Mouse (Mus musculus) lung, adult 2 months (tissue): Measurements from ENCODE around the gene Lim2. TPM values are rescaled to one million over a fixed set of nuclear protein-coding genes. Genes with fewer than 3 reads are reported as not detected.

ENCODE experiments used
- DNase-seq: peaks from one replicate; pipeline ENCODE4 v3.0.0; 2022
- H3K4me1 ChIP-seq: fragments of 200-500 bp; 2 replicates; pipeline ENCODE4 v1.6.1; 2011; ENCODE audit warnings: low read length; ENCODE audit not compliant: control insufficient read depth, insufficient read depth
- H3K4me3 ChIP-seq: fragments of 200-500 bp; replicated peaks from 2 replicates; pipeline ENCODE3; 2011; ENCODE audit warnings: low read depth, mild to moderate bottlenecking, control low read depth, low read length; ENCODE audit errors: extremely low read depth
- CTCF ChIP-seq: fragments of 200-500 bp; IDR thresholded peaks from 2 replicates; pipeline ENCODE4 v1.5.1; 2011; ENCODE audit warnings: mild to moderate bottlenecking, low read length, control low read depth; ENCODE audit not compliant: insufficient read depth
- POLR2A ChIP-seq: fragments of 200-500 bp; IDR thresholded peaks from 2 replicates; pipeline ENCODE4 v1.6.1; 2011; ENCODE audit warnings: low read depth, mild to moderate bottlenecking, control low read depth, low read length, borderline replicate concordance; ENCODE audit errors: extremely low read depth
- WGBS: fragments of 180-500 bp; shearing (Covaris S2); methylation state at CpG from one replicate; pipeline ENCODE4 v1.1.7; 2018; 5-methylcytosine and 5-hydroxymethylcytosine counted together
- polyA plus RNA-seq: library from polyadenylated mRNA; depleted of rRNA; stranded (reverse); fragments of >200 nt; gene quantifications from 2 replicates; pipeline ENCODE4 v1.2.3, GENCODE M21; 2012; rRNA removed

Lim2 gene
- polyA plus RNA-seq, 1 experiment, result not detected

DNA sequence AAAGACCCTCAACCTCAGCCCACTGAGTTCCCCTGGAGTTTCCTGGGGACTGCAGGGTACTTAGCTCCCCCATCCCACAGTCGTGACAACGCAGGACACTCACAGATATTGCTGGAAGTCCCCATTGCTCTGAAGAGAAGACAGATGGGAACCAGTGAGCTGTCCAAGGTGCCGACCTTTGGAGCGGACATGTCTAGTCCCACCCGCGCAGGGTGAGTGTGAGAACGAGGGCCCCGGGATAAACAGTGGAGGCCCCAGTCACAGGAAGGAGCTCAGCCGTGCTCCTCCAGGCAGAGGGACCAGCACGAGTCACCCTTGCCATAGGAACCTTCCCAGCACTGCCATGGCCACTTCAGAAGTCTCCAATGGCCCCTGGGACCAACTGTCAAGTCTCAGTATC is 55.8 kb downstream of the Lim2 start:
- no peaks in the 10 kb centered on the region for H3K4me1 ChIP-seq
- no peak for DNase-seq
- no peak for TF ChIP-seq POLR2A
- no peak for TF ChIP-seq CTCF
- no peak overlapping the region for H3K4me3 ChIP-seq
- WGBS, result 7% methylated on average over 10 of the region's 10 CpGs

Other genes starting within 250 kb of the Lim2 start
- gene Zfp715, start 114.4 kb upstream of the Lim2 start, polyA plus RNA-seq, result 4.9 and 6.9 TPM in 2 replicates
- gene Siglecf, start 76.3 kb upstream of the Lim2 start, polyA plus RNA-seq, result 14.7 and 19.2 TPM in 2 replicates
- gene Siglecg, start 19.5 kb upstream of the Lim2 start, polyA plus RNA-seq, result 17.5 and 18.9 TPM in 2 replicates
- gene Nkg7, start 9.4 kb downstream of the Lim2 start, polyA plus RNA-seq, result 17.3 and 19.7 TPM in 2 replicates
- gene Cldnd2, start 13.1 kb downstream of the Lim2 start, polyA plus RNA-seq, result not detected in 2 replicates
- 71.4 and 105 TPM in 2 replicates for gene Etfb, start 16.4 kb downstream of the Lim2 start, polyA plus RNA-seq
- gene Gm45233, start 16.5 kb downstream of the Lim2 start, polyA plus RNA-seq, result 1.2 and 1.5 TPM in 2 replicates
- 6.6 and 14.2 TPM in 2 replicates for gene Vsig10l, start 35.5 kb downstream of the Lim2 start, polyA plus RNA-seq
- gene Iglon5, start 62.4 kb downstream of the Lim2 start, polyA plus RNA-seq, result 0.85 and 1.0 TPM in 2 replicates
- gene 4931406B18Rik, start 78.3 kb downstream of the Lim2 start, polyA plus RNA-seq, result not detected in 2 replicates
- 11.6 and 15.3 TPM in 2 replicates for gene Cd33, start 116.8 kb downstream of the Lim2 start, polyA plus RNA-seq
- 1.6 and 1.8 TPM in 2 replicates for gene Zfp658, start 134.6 kb downstream of the Lim2 start, polyA plus RNA-seq
- 2.0 and 2.5 TPM in 2 replicates for gene Zfp719, start 151.9 kb downstream of the Lim2 start, polyA plus RNA-seq
- 0.09 TPM in 1 of 2 replicates, not detected in the other for gene Zfp819, start 179.5 kb downstream of the Lim2 start, polyA plus RNA-seq
- gene Ceacam18, start 207.0 kb downstream of the Lim2 start, polyA plus RNA-seq, result not detected in 2 replicates
- 4.8 and 7.0 TPM in 2 replicates for gene Siglece, start 232.5 kb downstream of the Lim2 start, polyA plus RNA-seq
- 9.8 and 11.5 TPM in 2 replicates for gene Ctu1, start 244.3 kb downstream of the Lim2 start, polyA plus RNA-seq